Mouse (Mus musculus) embryonic fibroblast, embryonic 13.5 days (primary cell): ENCODE results near the gene Zbtb42.

Experiments used
- CTCF ChIP-seq: IDR thresholded peaks from 2 replicates; pipeline ENCODE4 v1.5.1; 2011; ENCODE audit warnings: mild to moderate bottlenecking, control low read depth, low read length, moderate library complexity, borderline replicate concordance; ENCODE audit not compliant: insufficient read depth
- POLR2A ChIP-seq: IDR thresholded peaks from 2 replicates; pipeline ENCODE4 v1.6.1; 2011; ENCODE audit warnings: low read depth, mild to moderate bottlenecking, control low read depth, low read length, moderate library complexity

DNA sequence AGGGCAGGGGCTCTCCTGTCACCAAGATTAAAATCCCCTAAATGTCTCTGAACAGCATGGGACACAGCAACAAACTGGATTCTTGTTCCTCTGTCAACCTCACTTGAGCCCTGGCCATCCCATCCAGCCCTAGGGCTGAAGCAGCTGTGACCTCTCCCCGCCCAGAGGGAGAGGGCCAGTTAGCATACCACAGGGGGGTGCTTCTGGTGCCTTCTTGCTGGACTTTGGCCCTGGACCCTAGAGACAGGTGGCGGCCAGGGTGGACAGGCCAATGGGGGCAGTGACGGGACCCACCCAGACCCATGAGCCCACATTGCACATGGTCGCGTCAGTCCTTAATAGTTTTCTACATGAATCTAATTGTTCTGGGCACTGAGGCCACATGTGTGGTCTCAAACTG, 24.6 kb upstream of the Zbtb42 start:
- TF ChIP-seq POLR2A (no peak), CTCF (no peak)
